Mouse (Mus musculus) thymus, postnatal 10 days (tissue): ENCODE results near the gene Arhgap15.

Experiments
- DNase-seq, 2 experiments: peaks; one replicate each; pipeline ENCODE4 v3.0.0; 2021; ENCODE audit warnings: low spot score in 2 of 2

The Arhgap15 gene

GRCm38 (mm10) chr2:43931687-43932086 is 183.1 kb downstream of the Arhgap15 start:
- no peak for DNase-seq

DNA sequence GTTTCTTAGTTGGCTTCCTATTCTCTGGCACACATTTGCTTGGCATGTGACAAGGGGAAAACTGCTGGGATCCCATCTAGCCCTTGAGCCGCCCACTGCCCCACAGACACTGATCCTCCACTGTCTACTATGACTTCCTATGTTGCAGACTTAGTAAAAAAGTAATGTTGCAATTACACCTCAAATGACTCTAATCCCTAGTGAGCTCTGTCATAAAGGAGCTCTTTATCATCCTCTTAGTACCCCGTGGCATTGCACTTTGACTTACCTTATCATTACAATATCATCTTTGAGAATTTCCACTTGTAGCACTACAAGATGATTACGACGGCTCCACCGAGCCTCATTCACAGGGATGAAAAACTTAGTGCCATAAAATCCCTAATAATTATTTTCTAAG is 190.6 kb downstream of the Arhgap15 start:
- DNase-seq, result no peak

DNA sequence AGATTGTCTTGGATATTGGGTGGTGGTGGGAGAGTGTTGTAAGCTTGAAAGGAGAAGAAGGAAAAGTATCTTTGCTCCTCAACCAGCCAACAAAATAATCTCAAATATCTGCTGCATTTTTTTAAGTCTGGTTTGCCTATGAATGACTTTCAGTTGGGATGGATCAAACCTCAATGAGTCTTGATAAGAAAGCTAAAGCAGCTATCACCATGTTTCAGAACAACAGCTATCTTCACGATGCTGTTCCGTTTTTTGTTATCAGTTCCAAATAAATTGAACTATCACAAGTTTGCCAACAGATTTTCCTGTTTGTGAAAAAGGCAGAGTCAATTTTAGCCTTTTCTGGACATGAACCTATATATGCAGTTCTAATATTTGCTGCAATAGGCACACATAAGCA is 197.1 kb downstream of the Arhgap15 start:
- no peak for DNase-seq

DNA sequence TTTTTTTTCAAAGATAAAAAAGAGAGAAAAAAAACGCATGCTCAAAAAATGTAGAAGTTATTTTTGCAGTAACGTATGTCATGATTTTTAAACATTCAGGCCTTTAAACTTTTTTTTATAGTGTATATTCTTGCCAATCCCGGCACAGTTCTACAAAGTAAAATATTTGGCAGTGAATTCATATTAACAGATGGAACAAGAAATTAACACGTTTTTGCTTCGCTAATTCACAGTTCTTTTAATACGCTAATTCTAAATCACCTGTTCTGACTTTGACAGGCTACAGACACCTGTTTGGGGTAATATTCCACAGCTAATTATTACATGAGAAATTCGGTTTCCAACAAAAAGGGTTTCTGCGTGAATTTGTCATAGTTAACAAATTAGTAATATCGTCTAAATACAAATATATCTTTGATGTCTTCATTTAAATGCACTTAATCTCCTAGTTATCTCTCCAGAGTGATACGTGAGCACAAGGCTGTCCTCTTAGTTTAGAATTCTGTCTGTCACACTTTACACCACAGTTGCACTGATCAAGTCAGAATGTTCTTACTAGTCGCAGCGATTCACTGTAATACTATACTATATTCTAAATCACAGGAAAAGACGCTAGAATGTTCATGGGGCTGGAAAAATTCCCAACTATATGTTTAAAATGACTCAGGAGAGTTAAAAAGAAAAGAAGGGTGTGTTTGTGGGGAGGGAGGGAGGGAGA is 201.3 kb downstream of the Arhgap15 start:
- DNase-seq, result no peak

GRCm38 (mm10) chr2:43950741-43951140 is 202.1 kb downstream of the Arhgap15 start:
- DNase-seq, result no peak

DNA sequence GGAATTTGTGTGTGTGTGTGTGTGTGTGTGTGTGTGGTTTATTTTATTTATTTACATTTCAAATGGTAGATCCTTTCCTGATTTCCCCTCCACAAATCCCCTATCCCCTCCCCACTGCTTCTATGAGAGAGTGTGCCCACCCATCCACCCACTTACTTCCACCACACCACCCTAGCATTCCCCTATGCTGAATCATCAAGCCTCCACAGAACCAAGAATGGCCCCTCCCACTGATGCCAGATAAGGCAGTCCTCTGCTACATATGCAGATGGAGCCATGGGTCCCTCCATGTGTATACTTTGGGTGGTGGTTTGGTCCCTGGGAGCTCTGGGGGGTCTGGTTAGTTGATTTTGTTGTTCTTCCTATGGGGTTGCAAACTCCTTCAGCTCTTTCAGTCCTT is 210.6 kb downstream of the Arhgap15 start:
- no peak for DNase-seq

DNA sequence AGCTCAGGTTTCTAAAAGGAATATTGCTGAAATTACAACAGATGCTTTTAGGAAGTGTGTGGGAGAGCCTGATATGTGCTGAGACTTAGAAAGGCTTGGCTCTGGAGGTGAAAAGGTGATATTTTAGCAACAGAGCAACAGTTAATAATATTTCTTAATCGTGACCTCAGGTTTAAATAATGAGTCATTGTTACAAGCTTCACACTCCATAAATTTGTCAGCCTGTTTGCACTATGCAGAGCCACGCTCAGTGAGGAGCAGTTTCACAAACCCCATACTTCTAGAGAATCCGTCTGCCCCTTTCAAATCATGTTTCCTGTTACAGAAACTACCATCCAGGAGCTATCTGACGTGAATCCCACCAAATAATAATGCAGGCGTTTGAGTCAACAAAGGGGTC is 213.8 kb downstream of the Arhgap15 start:
- no peak for DNase-seq

DNA sequence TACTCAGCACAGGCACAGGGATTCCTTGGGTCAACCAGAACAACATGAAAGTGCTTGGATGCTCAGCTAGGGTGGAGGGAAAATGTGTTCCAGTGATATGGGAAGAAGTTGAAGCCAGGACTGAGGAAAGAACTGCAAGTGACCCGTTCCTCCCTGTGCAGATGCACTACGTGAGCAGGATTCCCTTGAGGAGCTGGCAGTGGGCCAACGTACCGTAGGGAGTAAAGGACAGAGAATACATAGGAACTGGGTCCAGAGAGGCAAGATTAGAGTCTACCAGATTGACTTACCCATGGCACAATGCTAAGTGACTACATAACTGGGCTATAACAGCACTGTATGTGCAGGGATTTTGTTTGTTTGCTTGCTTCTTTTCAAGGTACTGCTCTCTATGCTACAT is 220.0 kb downstream of the Arhgap15 start:
- no peak for DNase-seq

- DNase-seq, result no peak
Observed at GRCm38 (mm10) chr2:43977732-43978131, 229.1 kb downstream of the Arhgap15 start.

GRCm38 (mm10) chr2:43978177-43979013 is 229.8 kb downstream of the Arhgap15 start:
- DNase-seq, result no peak

GRCm38 (mm10) chr2:43986066-43986465 is 237.4 kb downstream of the Arhgap15 start:
- DNase-seq, result no peak

- no peak for DNase-seq
Observed at GRCm38 (mm10) chr2:43987919-43988318, 239.3 kb downstream of the Arhgap15 start.

- no peak for DNase-seq
Observed at GRCm38 (mm10) chr2:43989850-43990249, 241.2 kb downstream of the Arhgap15 start.

DNA sequence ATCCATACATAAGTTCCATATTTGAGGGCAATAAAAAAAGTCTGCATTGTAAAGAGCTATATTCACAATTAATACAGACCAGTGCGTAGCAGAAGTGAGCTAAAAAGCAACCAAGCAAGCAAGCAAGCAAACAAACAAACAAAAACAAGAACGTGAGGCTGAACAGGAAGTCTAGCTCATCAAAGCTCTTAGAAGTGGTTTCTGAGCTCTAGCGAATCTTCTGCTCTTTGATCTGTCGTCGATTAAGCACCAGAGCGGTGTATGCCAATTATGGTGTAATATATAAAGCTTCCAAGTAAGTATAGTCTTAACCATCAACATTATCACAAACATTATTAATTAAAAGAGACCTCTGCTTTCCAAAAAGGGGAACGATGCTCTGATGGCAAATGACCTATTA is 243.9 kb downstream of the Arhgap15 start:
- DNase-seq, result no peak

- no peak for DNase-seq
Observed at GRCm38 (mm10) chr2:44002454-44002853, 253.8 kb downstream of the Arhgap15 start.

DNA sequence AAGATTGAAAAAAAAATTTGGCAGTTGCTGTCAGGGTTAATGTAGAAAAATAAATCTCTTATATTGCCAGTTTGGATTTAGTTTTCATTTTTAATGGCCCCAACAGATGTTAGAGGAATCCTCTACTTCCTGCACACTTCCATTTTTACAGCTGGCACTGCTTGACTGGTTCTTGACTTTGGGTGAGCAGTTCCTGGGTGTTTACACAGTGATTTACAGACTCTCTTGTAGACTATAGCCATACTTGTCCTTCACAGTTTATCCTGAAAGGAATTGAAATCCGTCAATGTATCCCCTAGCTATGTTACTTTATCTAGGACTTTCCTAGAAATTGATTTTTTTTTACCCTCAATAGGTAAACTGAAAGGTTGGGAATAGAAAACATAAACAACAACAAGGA is 261.6 kb downstream of the Arhgap15 start:
- no peak for DNase-seq

GRCm38 (mm10) chr2:44013388-44013787 is 264.8 kb downstream of the Arhgap15 start:
- DNase-seq, result no peak

- DNase-seq, result no peak
Observed at GRCm38 (mm10) chr2:44016720-44017119, 268.1 kb downstream of the Arhgap15 start.

DNA sequence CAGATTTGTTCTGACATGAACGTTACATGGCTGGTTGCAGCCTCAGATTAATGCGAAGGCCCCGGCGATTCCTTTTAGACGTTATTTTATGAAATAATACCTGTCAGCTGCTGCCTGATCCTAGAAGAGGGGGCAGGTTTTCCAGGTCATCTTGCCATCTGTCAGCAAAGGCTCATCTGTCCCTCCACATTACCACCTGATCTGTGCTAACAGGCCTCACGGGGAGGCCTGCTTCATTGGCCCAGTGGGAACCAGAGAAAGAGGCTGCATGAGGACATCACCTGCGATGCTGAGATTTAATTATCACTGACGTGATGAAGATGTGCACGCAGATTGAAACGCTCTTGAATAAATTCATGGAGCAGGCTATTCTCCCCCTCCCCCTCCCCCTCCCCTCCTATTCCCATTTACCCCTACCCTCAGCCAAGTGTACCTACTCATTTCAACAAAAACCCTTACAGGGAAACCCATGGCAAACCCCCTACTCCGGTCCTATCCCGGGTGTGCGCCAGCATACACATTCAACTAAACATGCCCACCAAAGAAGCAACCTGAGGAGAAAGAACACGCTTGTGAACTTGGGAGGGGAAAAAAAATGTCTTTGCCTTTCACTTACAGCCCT is 268.9 kb downstream of the Arhgap15 start:
- no peak for DNase-seq

DNA sequence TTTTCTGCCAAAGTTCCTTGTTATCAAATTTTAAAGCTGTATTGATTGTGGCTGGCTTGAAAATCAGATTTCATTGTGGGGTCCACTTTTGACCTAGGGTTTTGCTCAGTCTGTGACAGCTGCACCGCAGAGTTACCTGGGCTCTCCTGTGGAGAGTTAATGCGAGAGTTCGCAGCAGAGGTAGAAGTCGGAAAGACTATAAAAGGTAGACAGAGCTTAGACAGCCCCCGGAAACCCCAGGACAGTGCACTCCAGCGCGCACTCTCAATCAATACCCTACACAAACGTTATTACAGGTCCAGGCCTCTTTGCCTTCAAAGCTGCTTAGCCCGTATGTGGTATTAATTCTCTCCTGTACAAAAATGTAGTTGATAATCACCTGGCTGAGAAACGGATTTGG is 269.4 kb downstream of the Arhgap15 start:
- DNase-seq, result no peak

DNA sequence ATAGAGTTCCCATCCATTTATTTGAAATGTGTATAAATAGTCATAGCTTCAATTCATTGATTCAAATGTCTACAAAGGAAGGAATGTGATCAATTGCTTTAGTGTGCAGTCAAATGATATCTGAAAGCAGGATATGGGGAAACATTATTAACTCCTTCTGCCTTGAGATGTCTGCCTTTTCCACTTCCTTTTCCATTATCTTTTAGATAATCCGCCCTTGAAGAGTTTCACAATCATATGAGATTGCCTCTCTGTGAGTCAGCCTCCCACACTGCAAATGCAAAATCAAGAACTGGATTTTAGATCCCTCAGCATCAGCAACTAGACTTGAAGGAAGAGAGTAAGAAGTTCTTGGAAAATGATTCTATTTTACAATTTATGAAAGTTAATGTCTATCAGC is 276.1 kb downstream of the Arhgap15 start:
- no peak for DNase-seq

GRCm38 (mm10) chr2:44029035-44029715 is 280.6 kb downstream of the Arhgap15 start:
- no peak for DNase-seq
